Mouse (Mus musculus) megakaryocyte, adult 5-6 weeks (primary cell): ENCODE results near the gene Gm13084. TPM values are rescaled to one million over a fixed set of nuclear protein-coding genes. Genes with fewer than 3 reads are reported as not detected.
"Not testable (repeated sequence)": the region's sequence is repeated elsewhere in the genome, so short reads cannot be mapped to it uniquely, and the experiment has no call there.

ENCODE experiments used
- ATAC-seq: 2 replicates; pipeline ENCODE4 v1.8.0; 2016; ENCODE audit warnings: mild to moderate bottlenecking, inconsistent platforms; ENCODE audit not compliant: poor library complexity, severe bottlenecking
- total RNA-seq, 2 experiments: library from RNA; stranded (forward) in 1 of 2; stranded (reverse) in 1 of 2; fragments of 153-499, 151-499 nt in 1 of 2; fragments of 221-1000, 200-1000 nt in 1 of 2; gene quantifications; 2 replicates each; pipeline versions ENCODE4 v1.2.3 to v1.2.4; 2015 to 2017

Gm13084 gene
- total RNA-seq (2015), result not detected in 2 replicates
- total RNA-seq (2017), result not detected in 2 replicates

GRCm38 (mm10) chr4:143815993-143816392 is at the start of gene Gm13084:
Gene Gm13084, minus strand, starts transcription at chr4:143816093.
- ATAC-seq, result no peak

GRCm38 (mm10) chr4:143846197-143846596 is 30.3 kb upstream of the Gm13084 start, which contains the start of gene Gm13103:
Gene Gm13103, plus strand, starts transcription at chr4:143846497.
- ATAC-seq, result not testable (repeated sequence)

GRCm38 (mm10) chr4:143789052-143789451 is 26.8 kb downstream of the Gm13084 start, which contains the start of gene Gm13023:
Gene Gm13023, plus strand, starts transcription at chr4:143789352.
- ATAC-seq, result not testable (repeated sequence)

Other genes starting within 250 kb of the Gm13084 start
- gene Gm13083, start 201.1 kb downstream of the Gm13084 start, total RNA-seq (2015), result not detected in 2 replicates
- 0.07 TPM in 1 of 2 replicates, not detected in the other for gene Gm13083, start 201.1 kb downstream of the Gm13084 start, total RNA-seq (2017)
- not detected in 2 replicates for gene Gm13088, start 158.8 kb downstream of the Gm13084 start, total RNA-seq (2015)
- gene Gm13088, start 158.8 kb downstream of the Gm13084 start, total RNA-seq (2017), result not detected in 2 replicates
- not detected in 2 replicates for gene Gm13089, start 113.4 kb downstream of the Gm13084 start, total RNA-seq (2015)
- not detected in 2 replicates for gene Gm13089, start 113.4 kb downstream of the Gm13084 start, total RNA-seq (2017)
- not detected in 2 replicates for gene Gm13078, start 96.6 kb downstream of the Gm13084 start, total RNA-seq (2015)
- not detected in 2 replicates for gene Gm13078, start 96.6 kb downstream of the Gm13084 start, total RNA-seq (2017)
- gene Gm13023, start 26.7 kb downstream of the Gm13084 start, total RNA-seq (2015), result not detected in 2 replicates
- not detected in 2 replicates for gene Gm13023, start 26.7 kb downstream of the Gm13084 start, total RNA-seq (2017)
- not detected in 2 replicates for gene Gm13103, start 30.4 kb upstream of the Gm13084 start, total RNA-seq (2015)
- gene Gm13103, start 30.4 kb upstream of the Gm13084 start, total RNA-seq (2017), result not detected in 2 replicates
- gene Pramef6, start 84.3 kb upstream of the Gm13084 start, total RNA-seq (2015), result not detected in 2 replicates
- not detected in 2 replicates for gene Pramef6, start 84.3 kb upstream of the Gm13084 start, total RNA-seq (2017)
- gene Pramef25, start 134.9 kb upstream of the Gm13084 start, total RNA-seq (2015), result not detected in 2 replicates
- gene Pramef25, start 134.9 kb upstream of the Gm13084 start, total RNA-seq (2017), result not detected in 2 replicates
- not detected in 2 replicates for gene Gm13101, start 150.9 kb upstream of the Gm13084 start, total RNA-seq (2015)
- gene Gm13101, start 150.9 kb upstream of the Gm13084 start, total RNA-seq (2017), result not detected in 2 replicates
- gene Pramef17, start 178.3 kb upstream of the Gm13084 start, total RNA-seq (2015), result not detected in 2 replicates
- not detected in 2 replicates for gene Pramef17, start 178.3 kb upstream of the Gm13084 start, total RNA-seq (2017)
- not detected in 2 replicates for gene Pramel4, start 243.0 kb upstream of the Gm13084 start, total RNA-seq (2015)
- gene Pramel4, start 243.0 kb upstream of the Gm13084 start, total RNA-seq (2017), result not detected in 2 replicates